Mouse (Mus musculus): ENCODE data around the gene Hsd3b6.

DNA sequence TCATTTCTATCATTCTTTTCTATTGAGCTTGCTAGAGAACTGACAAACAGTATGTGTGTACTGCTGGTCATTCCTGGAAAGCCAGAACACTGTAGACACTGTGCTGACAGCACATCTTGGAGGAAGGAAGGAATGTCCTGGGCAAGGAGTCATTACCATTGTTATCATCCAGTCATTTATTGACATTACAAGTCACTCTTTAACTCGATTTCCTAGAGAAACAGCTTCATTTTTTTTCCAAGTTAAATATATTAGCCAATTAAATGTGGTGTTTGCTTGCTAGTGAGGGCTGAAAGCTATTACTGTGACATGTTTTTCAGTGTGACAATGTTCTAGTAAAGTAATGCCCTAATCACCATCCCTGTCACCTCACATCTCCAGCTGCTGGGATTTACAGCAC lies 39.4 kb upstream of the Hsd3b6 start:
- no peak for TF ChIP-seq CTCF (IDR thresholded peaks at IDR 0.05; ENCODE audit: low read depth)
- peak; percentile 52; the same call in 1 of the 2 replicates for TF ChIP-seq EP300 (IDR thresholded peaks at IDR 0.05; ENCODE audit: low read depth)

All from liver, postnatal 0 days (tissue).